Mouse (Mus musculus): ENCODE measurements around the gene Nek6.

- TF ChIP-seq CTCF (IDR thresholded peaks at IDR 0.05; ENCODE audit: low read depth): no peak
- TF ChIP-seq EP300 (optimal IDR thresholded peaks at IDR 0.05): no peak
Observed at GRCm38 (mm10) chr2:38517045-38517444, 5.6 kb downstream of the Nek6 start.

Data from stomach, postnatal 0 days (tissue).